Mouse (Mus musculus): ENCODE data around the gene Zfp384. TPM values are rescaled to one million over a fixed set of nuclear protein-coding genes. Genes with fewer than 3 reads are reported as not detected.

Zfp384 gene
- polyA plus RNA-seq, 1 experiment from 2014 or later = 18.5 TPM

Other genes with a start within 250 kb of the Zfp384 start
- gene Eno2, start 239.5 kb upstream of the Zfp384 start, polyA plus RNA-seq (2015; fragmentation: Nextera tagmentation; extraction: Ambion mirVana) = 197 and 226 TPM in 2 replicates
- gene Lrrc23, start 229.4 kb upstream of the Zfp384 start, polyA plus RNA-seq (2015; fragmentation: Nextera tagmentation; extraction: Ambion mirVana) = 1.5 and 1.7 TPM in 2 replicates
- 7.9 and 9.2 TPM in 2 replicates for gene Spsb2, start 200.5 kb upstream of the Zfp384 start, polyA plus RNA-seq (2015; fragmentation: Nextera tagmentation; extraction: Ambion mirVana)
- gene Tpi1, start 194.8 kb upstream of the Zfp384 start, polyA plus RNA-seq (2015; fragmentation: Nextera tagmentation; extraction: Ambion mirVana) = 481 and 545 TPM in 2 replicates
- gene Usp5, start 179.7 kb upstream of the Zfp384 start, polyA plus RNA-seq (2015; fragmentation: Nextera tagmentation; extraction: Ambion mirVana) = 190 and 199 TPM in 2 replicates
- 23.7 and 52.8 TPM in 2 replicates for gene Cdca3, start 179.6 kb upstream of the Zfp384 start, polyA plus RNA-seq (2015; fragmentation: Nextera tagmentation; extraction: Ambion mirVana)
- gene Gnb3, start 168.9 kb upstream of the Zfp384 start, polyA plus RNA-seq (2015; fragmentation: Nextera tagmentation; extraction: Ambion mirVana) = 0.69 and 0.70 TPM in 2 replicates
- gene P3h3, start 151.4 kb upstream of the Zfp384 start, polyA plus RNA-seq (2015; fragmentation: Nextera tagmentation; extraction: Ambion mirVana) = 22.2 and 24.0 TPM in 2 replicates
- 28.9 and 33.8 TPM in 2 replicates for gene Gpr162, start 145.2 kb upstream of the Zfp384 start, polyA plus RNA-seq (2015; fragmentation: Nextera tagmentation; extraction: Ambion mirVana)
- gene Cd4, start 120.9 kb upstream of the Zfp384 start, polyA plus RNA-seq (2015; fragmentation: Nextera tagmentation; extraction: Ambion mirVana) = 0.17 and 0.61 TPM in 2 replicates
- gene Lag3, start 97.4 kb upstream of the Zfp384 start, polyA plus RNA-seq (2015; fragmentation: Nextera tagmentation; extraction: Ambion mirVana) = 3.2 and 3.5 TPM in 2 replicates
- gene Ptms, start 89.0 kb upstream of the Zfp384 start, polyA plus RNA-seq (2015; fragmentation: Nextera tagmentation; extraction: Ambion mirVana) = 637 and 745 TPM in 2 replicates
- 543 and 603 TPM in 2 replicates for gene Mlf2, start 77.8 kb upstream of the Zfp384 start, polyA plus RNA-seq (2015; fragmentation: Nextera tagmentation; extraction: Ambion mirVana)
- 95.4 and 112 TPM in 2 replicates for gene Cops7a, start 43.6 kb upstream of the Zfp384 start, polyA plus RNA-seq (2015; fragmentation: Nextera tagmentation; extraction: Ambion mirVana)
- gene Pianp, start 12.5 kb upstream of the Zfp384 start, polyA plus RNA-seq (2015; fragmentation: Nextera tagmentation; extraction: Ambion mirVana) = 59.4 and 72.4 TPM in 2 replicates
- 129 and 133 TPM in 2 replicates for gene Ing4, start 30.6 kb downstream of the Zfp384 start, polyA plus RNA-seq (2015; fragmentation: Nextera tagmentation; extraction: Ambion mirVana)
- gene Acrbp, start 40.5 kb downstream of the Zfp384 start, polyA plus RNA-seq (2015; fragmentation: Nextera tagmentation; extraction: Ambion mirVana) = 17.3 and 21.5 TPM in 2 replicates
- gene Lpar5, start 58.8 kb downstream of the Zfp384 start, polyA plus RNA-seq (2015; fragmentation: Nextera tagmentation; extraction: Ambion mirVana) = 1.0 and 1.2 TPM in 2 replicates
- gene Chd4, start 86.8 kb downstream of the Zfp384 start, polyA plus RNA-seq (2015; fragmentation: Nextera tagmentation; extraction: Ambion mirVana) = 87.5 and 93.9 TPM in 2 replicates
- gene Nop2, start 122.8 kb downstream of the Zfp384 start, polyA plus RNA-seq (2015; fragmentation: Nextera tagmentation; extraction: Ambion mirVana) = 47.8 and 58.0 TPM in 2 replicates
- 20.1 and 24.6 TPM in 2 replicates for gene Iffo1, start 136.1 kb downstream of the Zfp384 start, polyA plus RNA-seq (2015; fragmentation: Nextera tagmentation; extraction: Ambion mirVana)
- 1,563 and 1,690 TPM in 2 replicates for gene Gapdh, start 157.3 kb downstream of the Zfp384 start, polyA plus RNA-seq (2015; fragmentation: Nextera tagmentation; extraction: Ambion mirVana)
- gene Ncapd2, start 182.6 kb downstream of the Zfp384 start, polyA plus RNA-seq (2015; fragmentation: Nextera tagmentation; extraction: Ambion mirVana) = 38.2 and 56.6 TPM in 2 replicates
- 156 and 167 TPM in 2 replicates for gene Mrpl51, start 182.7 kb downstream of the Zfp384 start, polyA plus RNA-seq (2015; fragmentation: Nextera tagmentation; extraction: Ambion mirVana)
- gene Vamp1, start 206.4 kb downstream of the Zfp384 start, polyA plus RNA-seq (2015; fragmentation: Nextera tagmentation; extraction: Ambion mirVana) = 53.8 and 57.4 TPM in 2 replicates
- 7.1 and 11.9 TPM in 2 replicates for gene Tapbpl, start 222.7 kb downstream of the Zfp384 start, polyA plus RNA-seq (2015; fragmentation: Nextera tagmentation; extraction: Ambion mirVana)
- gene Cd27, start 227.9 kb downstream of the Zfp384 start, polyA plus RNA-seq (2015; fragmentation: Nextera tagmentation; extraction: Ambion mirVana) = 2.0 and 12.9 TPM in 2 replicates

All from neural tube, embryonic 15.5 days (tissue).